In the genomic region with DNA sequence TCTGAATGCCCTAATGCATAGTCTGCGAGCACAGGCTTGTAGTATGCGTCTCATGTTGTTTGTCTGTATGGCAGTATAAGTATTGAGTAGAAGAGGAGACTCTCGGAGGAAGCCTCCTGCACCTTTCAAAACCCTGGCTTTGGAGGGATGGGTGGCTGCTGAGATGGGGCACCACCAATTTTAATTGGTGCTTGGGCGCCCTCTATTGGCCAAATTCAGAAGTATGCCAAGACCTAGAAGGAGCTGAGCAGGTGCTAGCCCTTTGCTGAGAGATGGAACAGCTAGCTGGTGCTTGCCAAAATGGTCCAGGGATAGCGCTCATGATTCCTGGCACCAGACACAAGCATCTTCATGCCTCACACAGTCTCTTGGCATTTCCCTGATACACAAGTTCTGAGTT, we compare ENCODE assay signal across 1 mouse cellular context.
A peak's percentile ranks its signal among the peaks of the same experiment; 100 is the strongest.
TF ChIP-seq lines count a peak whose summit lies in the region.

No protein-coding gene starts in this region.

TF ChIP-seq in MEL, 35 proteins besides CTCF, POLR2A, EP300 and RAD21:
- TF ChIP-seq MAX (IDR thresholded peaks at IDR 0.05; ENCODE audit: low read length), result no peak
- no peak for TF ChIP-seq POLR2AphosphoS5 (IDR thresholded peaks at IDR 0.05; ENCODE audit: borderline replicate concordance, low read depth, low read length)
- peak; percentile 83 for TF ChIP-seq ZC3H11A (IDR thresholded peaks at IDR 0.05; ENCODE audit: low read depth, low read length)
- no peak for TF ChIP-seq USF1 (IDR thresholded peaks at IDR 0.05; ENCODE audit: low read depth, low read length)
- peak; percentile 89 for TF ChIP-seq SMC3 (IDR thresholded peaks at IDR 0.05; ENCODE audit: low read depth, low read length)
- TF ChIP-seq UBTF (IDR thresholded peaks at IDR 0.05; ENCODE audit: borderline replicate concordance, insufficient read depth, low read depth, low read length), result no peak
